Mouse (Mus musculus): ENCODE results near the gene Hspb6. TPM values are rescaled to one million over a fixed set of nuclear protein-coding genes. Genes with fewer than 3 reads are reported as not detected.

Gene Hspb6
- polyA plus RNA-seq, 1 experiment from 2014 or later, result 14.2 TPM

- H3K27ac ChIP-seq (ENCODE audit: low read depth, low read length), result no peak overlapping the region
- H3K4me1 ChIP-seq (ENCODE audit: control insufficient read depth, insufficient read depth, low read depth, low read length), result peaks cover 19% of the 10 kb centered on the region
- no peak overlapping the region for H3K9ac ChIP-seq (ENCODE audit: low read depth, low read length)
- peaks cover 3% of the 10 kb centered on the region; the same call in 1 of the 2 replicates for H3K36me3 ChIP-seq (ENCODE audit: control insufficient read depth, insufficient read depth, low read length)
- H3K9me3 ChIP-seq (ENCODE audit: control insufficient read depth, low read length), result no peaks in the 10 kb centered on the region
- no peaks in the 10 kb centered on the region for H3K27me3 ChIP-seq (replicated peaks; ENCODE audit: control insufficient read depth, insufficient read depth, low read length)
- H3K4me2 ChIP-seq (ENCODE audit: low read length), result no peak overlapping the region
- H3K4me3 ChIP-seq (ENCODE audit: low read length), result no peak overlapping the region
- ATAC-seq, result no peak
- WGBS, result 82% methylated on average over 9 of the region's 9 CpGs
Observed at GRCm38 (mm10) chr7:30590927-30591604, 39.1 kb downstream of the Hspb6 start.

DNA sequence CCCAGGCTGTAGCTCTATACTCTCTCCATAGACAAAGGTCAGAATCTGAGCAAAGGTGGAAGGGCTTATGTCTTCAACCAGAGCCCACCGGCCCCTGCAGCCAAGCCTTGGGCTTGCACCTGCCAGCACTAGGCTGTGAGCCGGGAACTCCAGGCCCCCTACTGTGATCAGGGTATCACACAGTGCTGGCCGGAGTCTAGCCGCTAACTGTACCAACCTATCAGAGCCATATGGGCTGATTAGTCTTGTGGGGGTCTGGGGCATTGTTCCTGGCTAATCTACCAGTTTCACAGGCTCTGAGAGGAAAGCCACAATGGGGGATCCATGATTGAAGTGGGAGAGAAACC lies 39.6 kb downstream of the Hspb6 start:
- peaks cover 16% of the 10 kb centered on the region for H3K4me1 ChIP-seq (ENCODE audit: control insufficient read depth, insufficient read depth, low read depth, low read length)
- no peaks in the 10 kb centered on the region for H3K27me3 ChIP-seq (replicated peaks; ENCODE audit: control insufficient read depth, insufficient read depth, low read length)
- H3K36me3 ChIP-seq (ENCODE audit: control insufficient read depth, insufficient read depth, low read length), result no peaks in the 10 kb centered on the region; the same call in 1 of the 2 replicates
- no peak overlapping the region for H3K4me2 ChIP-seq (ENCODE audit: low read length)
- 27% methylated on average over 4 of the region's 4 CpGs for WGBS
- ATAC-seq, result no peak
- no peak overlapping the region for H3K27ac ChIP-seq (ENCODE audit: low read depth, low read length)
- H3K9ac ChIP-seq (ENCODE audit: low read depth, low read length), result no peak overlapping the region
- H3K9me3 ChIP-seq (ENCODE audit: control insufficient read depth, low read length), result no peaks in the 10 kb centered on the region
- H3K4me3 ChIP-seq (ENCODE audit: low read length), result no peak overlapping the region

DNA sequence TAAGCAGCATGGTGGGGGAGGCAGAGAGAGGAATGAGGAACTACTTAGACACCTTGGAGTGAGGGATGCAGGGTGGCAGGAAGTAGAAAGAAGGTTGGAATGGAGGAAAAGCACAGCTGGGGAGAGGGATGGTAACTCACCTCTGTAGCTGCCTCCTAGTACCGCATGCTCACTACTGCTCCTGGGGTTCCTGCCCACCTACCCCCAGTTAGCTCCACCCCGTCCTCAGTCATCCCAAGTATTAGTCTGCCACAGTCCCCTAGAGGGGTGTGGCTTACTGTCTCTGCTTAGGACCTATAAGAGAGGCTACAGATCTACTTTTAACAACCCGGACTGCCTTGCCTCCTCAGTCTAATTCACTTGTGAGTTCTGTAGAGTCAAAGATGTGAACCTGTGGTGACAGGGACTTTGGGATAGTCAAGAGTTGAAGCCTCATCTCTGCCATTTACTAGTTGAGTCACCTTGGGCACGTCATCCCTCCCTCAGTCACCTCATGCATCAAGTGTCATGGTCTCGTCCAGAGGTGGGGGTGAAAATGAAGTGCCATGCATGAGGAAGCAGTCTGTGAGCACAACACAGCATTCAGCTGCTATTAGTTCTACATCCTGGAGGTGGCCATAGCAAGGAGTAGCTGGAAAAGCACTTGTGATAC lies 40.9 kb downstream of the Hspb6 start:
- Histone ChIP-seq H3K9ac (ENCODE audit: low read depth, low read length) (no peak overlapping the region), H3K27me3 (replicated peaks; ENCODE audit: control insufficient read depth, insufficient read depth, low read length) (no peaks in the 10 kb centered on the region), H3K4me3 (ENCODE audit: low read length) (no peak overlapping the region), H3K36me3 (ENCODE audit: control insufficient read depth, insufficient read depth, low read length) (no peaks in the 10 kb centered on the region), H3K4me2 (ENCODE audit: low read length) (no peak overlapping the region), H3K4me1 (ENCODE audit: control insufficient read depth, insufficient read depth, low read depth, low read length) (peaks cover 6% of the 10 kb centered on the region), H3K9me3 (ENCODE audit: control insufficient read depth, low read length) (no peaks in the 10 kb centered on the region), H3K27ac (ENCODE audit: low read depth, low read length) (no peak overlapping the region)
- 59% methylated on average over 4 of the region's 5 CpGs for WGBS
- no peak for ATAC-seq

DNA sequence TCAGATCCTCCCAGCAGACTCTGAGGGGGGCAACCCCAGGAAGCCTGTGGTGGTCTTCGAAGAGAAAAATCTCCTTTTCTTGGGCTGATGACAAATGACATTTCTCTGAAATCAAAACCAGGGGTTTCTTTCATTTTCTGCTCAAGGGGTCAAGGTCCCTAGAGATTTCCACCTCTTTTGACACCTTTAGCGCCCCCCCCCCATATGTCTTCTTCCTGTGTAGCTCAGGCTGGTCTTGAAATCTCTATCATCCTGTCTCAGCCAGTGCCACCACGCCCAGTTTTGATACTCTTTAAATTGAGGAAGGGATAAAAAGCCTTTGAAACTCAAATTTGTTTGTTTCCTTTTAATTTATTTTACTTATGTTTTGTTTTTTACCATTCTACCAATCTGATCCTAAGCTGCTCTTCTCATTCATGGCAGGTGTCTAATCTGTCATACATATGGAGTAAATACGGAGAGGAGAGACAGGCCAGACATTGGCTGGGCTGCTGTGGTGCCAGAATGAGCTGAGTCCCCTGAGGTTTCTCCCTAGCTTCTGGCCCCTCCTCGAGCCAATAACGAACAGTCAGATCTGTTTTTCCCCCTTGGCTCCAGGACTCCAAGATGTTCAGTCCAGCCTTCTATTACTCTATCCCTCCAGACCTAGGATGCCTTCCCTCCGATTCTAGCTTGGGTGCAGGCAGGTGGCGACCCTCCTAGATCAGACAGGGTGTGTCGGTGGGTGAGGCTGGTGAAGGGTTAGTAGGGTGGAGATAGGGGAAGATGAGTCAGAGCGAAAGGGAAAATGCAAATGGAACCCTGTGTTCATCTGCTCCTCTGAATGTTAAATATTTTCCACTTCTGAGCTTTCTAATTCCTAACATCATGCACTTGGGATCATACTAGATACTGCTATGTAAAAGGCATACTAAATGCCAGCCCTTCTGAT lies 41.9 kb downstream of the Hspb6 start:
- no peak for ATAC-seq
- WGBS, result 71% methylated on average over 10 of the region's 10 CpGs
- no peaks in the 10 kb centered on the region for H3K9me3 ChIP-seq (ENCODE audit: control insufficient read depth, low read length)
- H3K4me3 ChIP-seq (ENCODE audit: low read length), result no peak overlapping the region
- no peaks in the 10 kb centered on the region for H3K27me3 ChIP-seq (replicated peaks; ENCODE audit: control insufficient read depth, insufficient read depth, low read length)
- no peak overlapping the region for H3K4me2 ChIP-seq (ENCODE audit: low read length)
- no peaks in the 10 kb centered on the region for H3K36me3 ChIP-seq (ENCODE audit: control insufficient read depth, insufficient read depth, low read length)
- H3K9ac ChIP-seq (ENCODE audit: low read depth, low read length), result no peak overlapping the region
- peaks cover 6% of the 10 kb centered on the region for H3K4me1 ChIP-seq (ENCODE audit: control insufficient read depth, insufficient read depth, low read depth, low read length)
- no peak overlapping the region for H3K27ac ChIP-seq (ENCODE audit: low read depth, low read length)

DNA sequence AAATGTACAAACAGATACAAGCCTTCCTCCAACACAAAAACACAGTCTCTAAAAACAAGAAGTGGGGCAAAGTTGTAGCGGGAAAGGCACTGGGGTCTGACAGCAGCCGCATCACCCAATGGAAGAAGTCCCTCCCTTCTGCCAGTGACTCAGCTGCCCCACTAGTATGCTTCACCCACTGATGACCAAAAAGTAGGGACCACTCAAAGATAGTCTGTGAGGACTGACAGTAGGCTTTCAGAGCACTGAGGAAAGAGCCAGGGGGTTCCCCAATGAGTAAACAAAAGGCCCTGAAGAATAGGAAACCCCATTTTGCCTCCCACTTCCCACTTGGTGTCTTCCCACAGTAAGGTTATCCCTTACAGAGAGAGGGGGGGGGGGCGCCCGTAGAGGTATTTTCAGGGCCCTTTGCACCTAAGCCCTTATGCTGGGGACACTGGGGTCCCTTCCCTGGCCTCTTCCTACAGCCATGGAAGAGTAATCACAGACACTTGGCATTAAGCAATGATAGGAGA lies 42.6 kb downstream of the Hspb6 start:
- no peaks in the 10 kb centered on the region for H3K9me3 ChIP-seq (ENCODE audit: control insufficient read depth, low read length)
- 58% methylated on average over 4 of the region's 4 CpGs for WGBS
- no peaks in the 10 kb centered on the region for H3K27me3 ChIP-seq (replicated peaks; ENCODE audit: control insufficient read depth, insufficient read depth, low read length)
- no peaks in the 10 kb centered on the region for H3K36me3 ChIP-seq (ENCODE audit: control insufficient read depth, insufficient read depth, low read length)
- no peak overlapping the region for H3K4me3 ChIP-seq (ENCODE audit: low read length)
- no peak overlapping the region for H3K4me2 ChIP-seq (ENCODE audit: low read length)
- H3K9ac ChIP-seq (ENCODE audit: low read depth, low read length), result no peak overlapping the region
- H3K4me1 ChIP-seq (ENCODE audit: control insufficient read depth, insufficient read depth, low read depth, low read length), result peaks cover 7% of the 10 kb centered on the region
- no peak for ATAC-seq
- no peak overlapping the region for H3K27ac ChIP-seq (ENCODE audit: low read depth, low read length)

GRCm38 (mm10) chr7:30596093-30596492 lies 44.1 kb downstream of the Hspb6 start:
- ATAC-seq, result no peak
- Histone ChIP-seq H3K4me1 (ENCODE audit: control insufficient read depth, insufficient read depth, low read depth, low read length) (peaks cover 11% of the 10 kb centered on the region), H3K4me3 (ENCODE audit: low read length) (no peak overlapping the region), H3K27me3 (replicated peaks; ENCODE audit: control insufficient read depth, insufficient read depth, low read length) (no peaks in the 10 kb centered on the region), H3K4me2 (ENCODE audit: low read length) (no peak overlapping the region), H3K27ac (ENCODE audit: low read depth, low read length) (no peak overlapping the region), H3K9ac (ENCODE audit: low read depth, low read length) (no peak overlapping the region), H3K36me3 (ENCODE audit: control insufficient read depth, insufficient read depth, low read length) (no peaks in the 10 kb centered on the region), H3K9me3 (ENCODE audit: control insufficient read depth, low read length) (no peaks in the 10 kb centered on the region)
- WGBS, result 87% methylated on average over 5 of the region's 5 CpGs

DNA sequence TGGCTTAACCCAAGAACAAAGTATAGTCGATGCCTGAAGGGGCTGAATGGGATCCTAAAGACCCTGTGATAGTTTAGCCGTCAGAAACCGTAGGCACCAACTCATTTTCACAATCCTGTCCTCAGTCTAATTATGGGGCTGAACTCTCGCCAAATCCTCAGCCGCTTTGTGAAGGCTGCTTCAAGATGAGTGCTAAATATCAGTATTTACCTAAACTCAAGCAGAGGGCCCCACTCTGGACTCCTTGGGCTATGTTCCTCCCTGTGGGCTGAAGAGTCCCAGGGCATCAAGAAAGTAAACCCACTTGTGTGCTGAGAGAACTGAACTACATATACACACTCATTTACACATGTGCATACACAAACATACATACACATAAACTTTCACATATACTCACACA lies 44.8 kb downstream of the Hspb6 start:
- Histone ChIP-seq H3K9me3 (ENCODE audit: control insufficient read depth, low read length) (no peaks in the 10 kb centered on the region), H3K27ac (ENCODE audit: low read depth, low read length) (no peak overlapping the region), H3K27me3 (replicated peaks; ENCODE audit: control insufficient read depth, insufficient read depth, low read length) (no peaks in the 10 kb centered on the region), H3K4me1 (ENCODE audit: control insufficient read depth, insufficient read depth, low read depth, low read length) (peaks cover 11% of the 10 kb centered on the region), H3K9ac (ENCODE audit: low read depth, low read length) (no peak overlapping the region), H3K36me3 (ENCODE audit: control insufficient read depth, insufficient read depth, low read length) (no peaks in the 10 kb centered on the region), H3K4me2 (ENCODE audit: low read length) (no peak overlapping the region), H3K4me3 (ENCODE audit: low read length) (no peak overlapping the region)
- no peak for ATAC-seq
- WGBS, result 74% methylated on average over 5 of the region's 5 CpGs

GRCm38 (mm10) chr7:30598786-30599185 lies 46.8 kb downstream of the Hspb6 start, which contains the start of gene Zbtb32:
Gene Zbtb32 (minus strand): TSS chr7:30598909.
- H3K4me3 ChIP-seq (ENCODE audit: low read length), result peak within 1 kb of the TSS; percentile 27
- H3K27me3 ChIP-seq (replicated peaks; ENCODE audit: control insufficient read depth, insufficient read depth, low read length), result no peaks in the 10 kb centered on the region
- peaks cover 11% of the 10 kb centered on the region for H3K4me1 ChIP-seq (ENCODE audit: control insufficient read depth, insufficient read depth, low read depth, low read length)
- 90% methylated on average over 12 of the region's 12 CpGs for WGBS
- peak within 1 kb of the TSS; percentile 53 for H3K4me2 ChIP-seq (ENCODE audit: low read length)
- H3K9me3 ChIP-seq (ENCODE audit: control insufficient read depth, low read length), result no peaks in the 10 kb centered on the region
- ATAC-seq, result no peak
- 0 out of 2 replicates have a peak within 1 kb of the TSS, but pooled peaks have one; percentile 11 for H3K9ac ChIP-seq (ENCODE audit: low read depth, low read length)
- H3K36me3 ChIP-seq (ENCODE audit: control insufficient read depth, insufficient read depth, low read length), result no peaks in the 10 kb centered on the region
- peak within 1 kb of the TSS; percentile 37; the same call in 1 of the 2 replicates for H3K27ac ChIP-seq (ENCODE audit: low read depth, low read length)

Measured in hindbrain, embryonic 16.5 days (tissue).